Mouse (Mus musculus) erythroblast, embryonic 14.5 days (primary cell): ENCODE results near the gene Lifr.

Experiments
- GATA1 ChIP-seq: IDR thresholded peaks from 2 replicates; pipeline ENCODE4 v1.6.1; 2012; ENCODE audit warnings: low read length, inconsistent platforms, mixed read lengths
- TAL1 ChIP-seq: IDR thresholded peaks from 3 replicates; pipeline ENCODE4 v1.6.1; 2012; ENCODE audit warnings: low read length, inconsistent platforms, mixed read lengths

- TF ChIP-seq GATA1, result no peak
- TF ChIP-seq TAL1, result no peak
Observed at GRCm38 (mm10) chr15:7112227-7112907, 22.0 kb downstream of the Lifr start.
